Mouse (Mus musculus): ENCODE results near the gene Scgb2b3. TPM values are rescaled to one million over a fixed set of nuclear protein-coding genes. Genes with fewer than 3 reads are reported as not detected.

Scgb2b3 gene
- total RNA-seq (2014; rRNA removed; ENCODE audit: low replicate concordance) = not detected in 2 replicates
- not detected in 2 replicates for polyA plus RNA-seq (2015; fragmentation: Nextera tagmentation; extraction: Ambion mirVana)

DNA sequence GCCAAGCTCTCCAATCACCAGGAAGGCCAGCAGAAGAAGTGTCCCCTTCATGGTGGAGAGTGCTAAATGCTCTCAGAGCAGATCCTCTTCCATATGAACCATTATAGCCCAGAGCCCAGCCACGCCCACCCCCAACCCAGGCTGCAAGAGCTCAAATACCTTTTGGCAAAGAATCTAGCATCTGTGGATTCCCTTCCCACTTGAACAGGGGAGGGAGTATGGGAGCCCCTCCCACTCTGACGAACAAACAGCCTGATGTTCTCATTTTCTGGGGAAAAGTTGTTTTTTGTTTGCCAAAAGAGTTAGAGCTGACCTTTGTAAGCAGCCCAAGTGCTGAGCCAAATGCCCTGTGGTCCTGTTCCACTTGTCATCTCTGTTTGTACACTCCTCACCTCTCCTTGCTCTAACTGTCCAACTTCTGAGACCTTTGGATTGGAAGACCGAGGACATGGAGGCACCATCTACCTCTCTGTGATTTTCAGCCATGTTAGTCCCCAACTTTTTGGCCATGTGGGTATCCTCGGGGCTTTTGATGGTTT lies at the start of gene Scgb2b3:
TSS of gene Scgb2b3 (minus strand) at position 51 of the 539 bp plus-strand sequence.
- H3K27me3 ChIP-seq (ENCODE audit: control insufficient read depth, insufficient read depth, low read length) = no peaks in the 10 kb centered on the region
- H3K27ac ChIP-seq (ENCODE audit: low read depth) = no peak within 1 kb of the TSS
- H3K4me2 ChIP-seq (ENCODE audit: low read depth, low read length) = no peak within 1 kb of the TSS
- H3K9ac ChIP-seq (replicated peaks; ENCODE audit: low read depth, low read length) = no peak within 1 kb of the TSS
- H3K9me3 ChIP-seq (replicated peaks; ENCODE audit: control insufficient read depth, low read length) = peaks cover 9% of the 10 kb centered on the region; the same call in 1 of the 2 replicates
- H3K4me1 ChIP-seq (ENCODE audit: control insufficient read depth, insufficient read depth) = no peaks in the 10 kb centered on the region
- H3K4me3 ChIP-seq (ENCODE audit: low read depth, low read length) = no peak within 1 kb of the TSS
- DNase-seq (ENCODE audit: low spot score) = no peak
- TF ChIP-seq EP300 (IDR thresholded peaks at IDR 0.05; ENCODE audit: low read depth) (no peak), CTCF (IDR thresholded peaks at IDR 0.05; ENCODE audit: low read depth) (no peak)
- no peak for ATAC-seq (ENCODE audit: insufficient read depth, low read depth)
- WGBS = 49% methylated on average over 4 of the region's 4 CpGs
- H3K36me3 ChIP-seq (replicated peaks; ENCODE audit: control insufficient read depth, insufficient read depth, low read length) = no peaks in the 10 kb centered on the region

DNA sequence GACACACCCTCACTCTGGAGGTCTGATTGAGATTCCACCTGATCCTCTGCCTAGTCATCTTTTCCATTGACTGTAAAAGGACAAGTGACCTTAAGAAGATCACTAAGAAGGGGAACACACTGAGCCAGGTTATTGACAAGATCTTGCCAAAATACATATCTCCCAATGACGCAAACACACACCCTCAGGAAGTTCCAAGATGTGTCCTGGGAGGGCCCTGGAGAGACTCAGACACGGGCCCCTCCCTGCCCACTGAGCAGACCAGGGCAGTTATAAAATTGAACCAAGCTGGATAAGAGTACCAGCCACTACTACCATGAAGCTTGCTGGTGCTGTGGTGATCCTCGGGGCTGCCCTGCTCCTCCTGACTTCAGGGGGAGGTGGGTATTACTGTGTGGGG lies 13.4 kb upstream of the Scgb2b3 start, which contains the start of gene Scgb1b3:
TSS of gene Scgb1b3 (plus strand) at position 301 of the 400 bp plus-strand sequence.
- Histone ChIP-seq H3K36me3 (replicated peaks; ENCODE audit: control insufficient read depth, insufficient read depth, low read length) (no peaks in the 10 kb centered on the region), H3K9me3 (replicated peaks; ENCODE audit: control insufficient read depth, low read length) (peaks cover 23% of the 10 kb centered on the region), H3K4me1 (ENCODE audit: control insufficient read depth, insufficient read depth) (no peaks in the 10 kb centered on the region), H3K9ac (replicated peaks; ENCODE audit: low read depth, low read length) (no peak within 1 kb of the TSS), H3K4me2 (ENCODE audit: low read depth, low read length) (no peak within 1 kb of the TSS), H3K27ac (ENCODE audit: low read depth) (no peak within 1 kb of the TSS), H3K27me3 (ENCODE audit: control insufficient read depth, insufficient read depth, low read length) (no peaks in the 10 kb centered on the region), H3K4me3 (ENCODE audit: low read depth, low read length) (no peak within 1 kb of the TSS)
- no peak for DNase-seq (ENCODE audit: low spot score)
- ATAC-seq (ENCODE audit: insufficient read depth, low read depth) = no peak
- WGBS = 55% methylated on average over 3 of the region's 3 CpGs
- TF ChIP-seq CTCF (IDR thresholded peaks at IDR 0.05; ENCODE audit: low read depth) = no peak
- TF ChIP-seq EP300 (IDR thresholded peaks at IDR 0.05; ENCODE audit: low read depth) = no peak

Other genes with a start within 250 kb of the Scgb2b3 start
- gene Hpn, start 246.8 kb downstream of the Scgb2b3 start, total RNA-seq (2014; rRNA removed; ENCODE audit: low replicate concordance) = 6.7 and 10.5 TPM in 2 replicates
- 1.3 and 1.7 TPM in 2 replicates for gene Hpn, start 246.8 kb downstream of the Scgb2b3 start, polyA plus RNA-seq (2015; fragmentation: Nextera tagmentation; extraction: Ambion mirVana)
- gene Scn1b, start 235.1 kb downstream of the Scgb2b3 start, total RNA-seq (2014; rRNA removed; ENCODE audit: low replicate concordance) = 4.7 and 28.3 TPM in 2 replicates
- gene Scn1b, start 235.1 kb downstream of the Scgb2b3 start, polyA plus RNA-seq (2015; fragmentation: Nextera tagmentation; extraction: Ambion mirVana) = 4.2 and 5.3 TPM in 2 replicates
- gene Gramd1a, start 206.2 kb downstream of the Scgb2b3 start, total RNA-seq (2014; rRNA removed; ENCODE audit: low replicate concordance) = 53.9 and 57.2 TPM in 2 replicates
- 25.9 and 27.0 TPM in 2 replicates for gene Gramd1a, start 206.2 kb downstream of the Scgb2b3 start, polyA plus RNA-seq (2015; fragmentation: Nextera tagmentation; extraction: Ambion mirVana)
- not detected in 2 replicates for gene Scgb2b2, start 71.6 kb downstream of the Scgb2b3 start, total RNA-seq (2014; rRNA removed; ENCODE audit: low replicate concordance)
- not detected in 2 replicates for gene Scgb2b2, start 71.6 kb downstream of the Scgb2b3 start, polyA plus RNA-seq (2015; fragmentation: Nextera tagmentation; extraction: Ambion mirVana)
- gene Scgb1b2, start 70.3 kb downstream of the Scgb2b3 start, total RNA-seq (2014; rRNA removed; ENCODE audit: low replicate concordance) = not detected in 2 replicates
- gene Scgb1b2, start 70.3 kb downstream of the Scgb2b3 start, polyA plus RNA-seq (2015; fragmentation: Nextera tagmentation; extraction: Ambion mirVana) = not detected in 2 replicates
- gene Scgb1b3, start 13.5 kb upstream of the Scgb2b3 start, total RNA-seq (2014; rRNA removed; ENCODE audit: low replicate concordance) = not detected in 2 replicates
- gene Scgb1b3, start 13.5 kb upstream of the Scgb2b3 start, polyA plus RNA-seq (2015; fragmentation: Nextera tagmentation; extraction: Ambion mirVana) = not detected in 2 replicates

All from heart, postnatal 0 days (tissue).